Mouse (Mus musculus): Measurements from ENCODE around the gene Plscr5. TPM values are rescaled to one million over a fixed set of nuclear protein-coding genes. Genes with fewer than 3 reads are reported as not detected.

The Plscr5 gene
- total RNA-seq, 2 experiments from 2014 or later: not detected

DNA sequence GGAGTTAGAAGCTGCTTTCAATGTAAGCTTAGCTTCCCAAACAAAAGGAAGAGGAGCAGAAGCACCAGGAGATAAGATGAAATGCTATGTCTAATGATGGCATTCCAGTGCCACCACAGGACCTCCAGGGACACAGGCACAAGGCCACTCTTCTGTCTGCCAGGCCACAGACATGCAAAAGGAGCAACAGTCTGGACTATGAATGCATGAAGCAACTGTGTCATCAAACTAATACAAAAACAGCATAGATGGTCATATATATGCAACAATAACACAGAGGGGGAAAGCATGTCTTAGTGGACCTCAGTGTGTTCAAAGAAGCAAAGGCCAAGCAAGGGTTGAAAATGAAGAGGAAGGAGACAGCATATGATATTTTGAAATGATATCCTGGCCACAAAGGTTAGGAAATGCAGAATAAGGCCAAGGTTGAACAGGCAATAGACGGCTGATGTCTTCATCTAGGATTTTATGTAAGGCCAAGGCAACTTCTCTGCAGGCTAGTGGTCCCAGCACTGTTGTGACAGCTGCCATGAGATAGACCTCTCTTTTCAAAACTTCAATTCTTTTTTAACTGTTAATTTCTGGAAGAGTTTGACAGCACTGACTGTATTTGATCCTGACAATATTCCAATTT, 32.0 kb downstream of the Plscr5 start:
- intact Hi-C loops (cut with DNase I): loop anchor here (5.0 kb wide), 1 partner anchor 53 kb away; the partner anchor contains the start of gene Plscr2
- no peak for DNase-seq (ENCODE audit: low spot score)

DNA sequence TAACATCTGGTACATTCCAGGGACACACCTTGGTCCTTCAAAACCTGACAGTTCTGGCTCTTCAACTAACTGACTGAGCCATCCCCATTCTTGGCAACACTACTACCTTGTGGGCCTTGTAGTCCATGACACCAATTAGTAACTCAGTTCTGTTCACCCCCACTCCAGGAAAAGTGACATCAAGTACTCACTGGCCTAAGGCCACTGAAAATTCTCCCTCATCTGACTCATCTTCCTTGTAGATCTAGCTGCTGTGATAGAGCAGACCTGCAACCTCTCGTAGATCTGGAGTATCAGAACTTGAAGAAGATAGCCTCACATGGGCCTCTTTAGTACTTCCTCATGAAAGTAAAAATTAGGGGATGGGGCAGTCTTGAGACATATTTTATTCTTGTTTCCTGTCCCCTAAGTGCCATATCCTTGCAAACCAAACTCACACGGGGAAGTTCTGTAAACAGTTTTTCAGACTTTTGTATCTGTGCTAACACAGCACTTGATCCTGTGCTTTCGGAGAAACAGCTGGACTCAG, 33.5 kb downstream of the Plscr5 start:
- intact Hi-C loops (cut with DNase I): loop anchor here (2.0 kb wide), 1 partner anchor 25 kb away; no protein-coding TSS in a partner anchor
- DNase-seq (ENCODE audit: low spot score): no peak

DNA sequence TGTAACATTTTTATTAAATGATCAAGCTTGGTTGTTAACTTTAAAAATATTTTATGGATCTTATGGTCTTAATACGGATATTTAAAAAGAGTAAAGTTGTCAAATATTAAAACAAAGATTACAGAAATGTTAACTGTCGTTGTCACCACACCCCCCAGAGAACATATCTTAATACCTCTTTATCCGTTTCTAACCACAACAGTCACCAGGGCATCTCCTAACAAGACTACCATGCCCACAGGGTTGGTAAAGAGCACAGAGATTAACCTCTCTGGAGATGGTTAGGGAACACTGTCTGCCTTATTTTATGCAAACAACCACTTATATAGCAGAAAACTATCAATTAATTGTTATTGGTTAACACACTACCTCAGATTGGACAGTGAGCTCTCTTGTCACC, 34.1 kb downstream of the Plscr5 start:
- intact Hi-C loops (cut with DNase I): loop anchor here (2.0 kb wide), 1 partner anchor 24 kb away; no protein-coding TSS in a partner anchor
- no peak for DNase-seq (ENCODE audit: low spot score)

DNA sequence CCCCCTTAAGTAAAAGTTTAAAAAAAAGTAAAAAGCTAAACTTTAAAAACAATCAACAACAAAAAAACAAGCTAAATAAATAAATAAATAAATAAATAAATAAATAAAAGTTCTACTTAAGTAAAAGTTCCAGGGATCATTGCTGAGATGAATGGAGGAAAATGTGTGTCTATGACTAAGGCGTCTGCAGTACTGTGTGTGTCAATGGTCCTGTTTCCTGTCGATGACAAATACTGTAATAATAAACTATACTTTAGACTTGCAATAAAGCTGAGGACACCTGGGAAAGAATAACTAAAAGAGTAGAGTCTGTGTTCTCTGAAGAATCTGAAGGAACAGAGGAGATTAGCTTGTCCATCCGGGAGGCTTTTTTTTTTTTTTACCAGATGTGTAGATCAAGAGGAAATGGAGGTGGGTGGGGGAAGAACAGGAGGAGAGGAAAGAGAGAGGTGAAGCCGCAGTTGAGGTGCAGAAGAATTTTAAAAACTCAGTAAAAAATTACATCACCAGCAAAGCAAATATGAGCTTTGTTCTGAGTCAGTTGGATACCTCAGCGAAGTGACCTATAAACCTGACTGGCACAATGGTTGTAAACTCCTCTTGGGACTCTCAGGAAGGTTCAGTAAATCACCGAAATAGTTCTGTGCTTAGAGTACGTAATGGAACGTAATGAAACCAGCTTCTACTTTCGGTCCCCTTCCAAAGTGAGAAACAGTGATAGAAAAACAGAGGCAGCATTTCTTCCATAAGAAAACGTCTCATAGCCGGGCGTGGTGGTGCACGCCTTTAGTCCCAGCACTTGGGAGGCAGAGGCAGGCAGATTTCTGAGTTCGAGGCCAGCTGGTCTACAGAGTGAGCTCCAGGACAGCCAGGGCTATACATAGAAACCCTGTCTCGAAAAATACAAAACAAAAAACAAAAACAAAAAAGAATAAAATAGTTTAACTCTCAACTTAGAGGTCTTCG, 36.4 kb downstream of the Plscr5 start:
- no peak for DNase-seq (ENCODE audit: low spot score)
- intact Hi-C loops (cut with DNase I): no loop called here

DNA sequence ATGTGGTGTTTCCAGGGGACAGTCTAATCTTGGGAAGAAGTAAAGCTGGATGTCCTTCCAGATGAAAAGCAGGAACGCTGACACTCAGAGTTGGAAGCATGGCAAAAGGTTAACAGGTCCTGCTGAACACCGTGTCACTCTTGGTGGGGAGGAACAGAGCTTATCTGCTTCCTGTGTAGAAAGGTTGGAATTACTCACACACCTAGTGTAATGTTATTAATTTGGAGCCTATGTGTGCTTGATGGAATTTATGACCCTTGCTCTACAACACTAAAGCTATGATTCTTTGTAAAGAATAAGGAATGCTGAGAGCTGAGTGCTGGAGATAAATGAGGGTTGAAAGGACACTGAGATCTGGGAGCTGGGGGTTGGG, 37.1 kb downstream of the Plscr5 start:
- intact Hi-C loops (cut with DNase I): no loop called here
- no peak for DNase-seq (ENCODE audit: low spot score)

DNA sequence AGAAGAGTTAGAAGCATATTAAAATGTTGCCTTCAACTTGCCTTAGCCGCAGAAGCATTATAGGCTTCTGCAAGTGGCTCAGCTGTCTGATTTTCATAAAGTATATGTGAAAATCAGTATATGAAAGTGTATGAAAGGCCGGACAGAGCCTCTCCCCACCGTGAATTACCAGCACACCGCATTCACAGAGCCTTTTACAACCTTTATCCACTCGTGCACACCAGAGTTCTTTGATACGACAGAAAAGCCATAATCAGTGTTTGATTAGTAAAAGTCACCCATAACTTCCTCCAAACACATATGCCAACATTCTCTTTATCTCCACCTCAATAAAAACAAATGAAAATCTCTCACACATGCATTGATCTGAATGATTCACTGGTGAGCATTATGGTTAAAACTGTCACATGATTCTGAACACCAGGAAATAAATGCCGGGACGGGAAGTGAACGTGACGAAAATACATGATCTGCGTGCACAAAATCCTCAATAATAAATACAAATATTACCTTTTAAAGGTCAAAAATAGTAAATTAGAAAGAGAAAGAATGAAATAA, 42.2 kb downstream of the Plscr5 start:
- no peak for DNase-seq (ENCODE audit: low spot score)
- intact Hi-C loops (cut with DNase I): no loop called here

DNA sequence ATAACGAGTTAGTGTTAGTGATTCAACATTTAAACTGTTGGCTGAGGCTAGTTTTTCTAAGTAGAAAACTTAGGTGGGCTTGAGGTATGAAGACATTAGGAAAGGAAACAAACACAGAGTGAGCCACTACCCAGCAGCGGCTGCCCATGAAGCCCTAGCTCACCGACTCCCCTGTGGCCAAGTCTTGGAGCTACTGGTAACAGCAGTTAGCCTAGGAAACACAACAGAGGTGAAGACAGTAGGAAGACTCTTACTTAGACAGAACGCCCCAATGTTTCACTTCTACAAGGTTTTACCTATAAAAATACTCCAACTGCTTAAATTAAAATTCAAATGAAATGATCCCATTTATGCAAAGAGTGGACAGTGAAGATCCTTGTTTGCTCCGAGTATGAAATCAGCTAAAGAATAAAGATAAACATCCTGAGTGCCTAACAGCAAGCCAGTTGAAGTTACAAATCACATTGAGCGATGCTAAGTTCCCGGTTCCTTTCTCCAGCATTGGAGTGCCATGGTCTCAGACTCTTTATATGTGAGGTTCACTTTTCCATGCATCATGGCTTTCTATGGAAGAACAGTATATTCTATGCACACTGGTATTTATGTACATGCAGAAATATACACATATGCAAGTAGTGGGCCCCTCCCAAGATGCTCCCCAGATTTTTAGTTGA, 56.2 kb downstream of the Plscr5 start:
- intact Hi-C loops (cut with DNase I): no loop called here
- DNase-seq (ENCODE audit: low spot score): no peak

DNA sequence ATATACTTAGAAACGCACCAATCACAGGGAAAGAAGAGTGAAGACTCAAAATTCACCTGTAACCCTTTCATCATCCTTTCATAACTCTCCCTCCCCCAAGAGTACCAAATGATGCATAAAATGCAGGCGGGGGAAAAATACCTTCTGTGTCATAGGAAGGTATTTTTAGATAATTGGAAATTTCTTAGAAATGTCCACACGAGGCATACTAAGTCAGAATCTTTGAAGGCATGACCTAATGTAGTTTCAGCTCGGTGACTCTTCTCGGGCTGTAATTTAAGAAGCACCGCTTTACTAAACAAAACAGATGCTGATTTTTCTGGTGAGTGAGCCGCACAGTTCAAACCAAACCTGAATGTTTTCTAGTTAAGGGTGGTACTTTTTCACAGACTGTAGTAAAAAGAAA, 56.7 kb downstream of the Plscr5 start, which contains the start of gene Plscr1:
Gene Plscr1 (plus strand): TSS at position 304 of the 406 bp plus-strand sequence.
- intact Hi-C loops (cut with DNase I): no loop called here
- DNase-seq (ENCODE audit: low spot score): no peak

DNA sequence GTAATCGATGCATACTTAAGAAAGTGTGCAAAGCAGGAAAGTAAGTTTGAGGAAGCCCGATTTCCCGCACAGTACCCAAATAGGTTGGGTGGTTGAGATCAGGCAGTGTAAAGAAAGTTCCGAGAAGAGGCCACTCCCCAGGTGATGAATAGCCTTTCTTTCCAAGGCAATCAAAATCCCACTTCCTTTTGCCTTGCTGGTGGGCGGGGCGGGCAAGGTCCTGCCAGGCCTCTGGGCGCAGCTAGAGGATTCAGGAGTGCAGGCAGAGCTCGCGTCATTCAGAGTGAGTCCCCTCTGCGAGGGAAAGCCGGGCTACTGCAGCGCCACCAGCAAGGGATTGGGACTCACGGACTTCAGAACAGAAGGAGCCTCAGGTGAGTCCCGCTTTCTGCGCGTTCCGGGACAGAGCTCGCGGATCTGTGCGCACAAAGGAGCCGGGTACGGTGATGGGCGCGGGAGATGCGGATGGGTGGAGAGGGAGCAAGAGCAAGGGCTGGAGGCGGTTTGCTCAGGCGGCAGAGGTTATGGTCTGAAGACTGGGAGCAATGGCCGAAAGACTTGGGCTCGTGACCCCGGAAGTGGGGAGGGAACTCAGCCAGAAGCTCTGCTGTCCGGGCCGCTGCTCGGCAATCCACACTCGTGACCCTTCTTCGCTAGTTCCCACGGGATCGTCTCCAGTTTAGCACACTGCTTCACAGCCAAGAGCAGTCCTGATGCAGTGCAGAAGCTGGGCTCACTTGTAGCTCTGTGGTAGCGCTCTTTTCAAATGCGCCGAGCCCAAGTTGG, 57.4 kb downstream of the Plscr5 start:
- DNase-seq (ENCODE audit: low spot score): peak; percentile 73
- intact Hi-C loops (cut with DNase I): loop anchor here (2.0 to 5.0 kb wide), 4 partner anchors 15 to 207 kb away; partner anchors contain the start of gene Plscr4

DNA sequence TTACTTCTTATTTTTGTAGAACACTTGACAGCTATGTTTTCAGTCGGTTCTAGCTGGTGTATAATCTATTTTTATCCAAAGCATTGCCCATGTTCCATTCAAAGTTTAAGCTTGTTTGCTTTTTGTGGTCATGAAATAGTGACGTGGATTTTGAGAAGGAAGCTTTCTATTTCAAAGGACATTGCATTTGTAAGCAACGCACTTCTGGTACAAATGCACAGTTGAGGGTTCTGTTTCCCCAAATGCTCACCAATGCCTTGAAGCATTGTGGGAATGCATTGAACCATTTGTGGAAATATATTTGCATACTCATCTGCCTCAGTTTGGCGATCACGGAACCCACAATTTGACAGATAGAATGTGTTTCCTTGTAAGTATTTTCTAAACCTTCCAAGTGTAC, 60.0 kb downstream of the Plscr5 start:
- intact Hi-C loops (cut with DNase I): loop anchor here (5.0 kb wide), 2 partner anchors 35 to 205 kb away; partner anchors contain the start of gene Plscr4
- no peak for DNase-seq (ENCODE audit: low spot score)

DNA sequence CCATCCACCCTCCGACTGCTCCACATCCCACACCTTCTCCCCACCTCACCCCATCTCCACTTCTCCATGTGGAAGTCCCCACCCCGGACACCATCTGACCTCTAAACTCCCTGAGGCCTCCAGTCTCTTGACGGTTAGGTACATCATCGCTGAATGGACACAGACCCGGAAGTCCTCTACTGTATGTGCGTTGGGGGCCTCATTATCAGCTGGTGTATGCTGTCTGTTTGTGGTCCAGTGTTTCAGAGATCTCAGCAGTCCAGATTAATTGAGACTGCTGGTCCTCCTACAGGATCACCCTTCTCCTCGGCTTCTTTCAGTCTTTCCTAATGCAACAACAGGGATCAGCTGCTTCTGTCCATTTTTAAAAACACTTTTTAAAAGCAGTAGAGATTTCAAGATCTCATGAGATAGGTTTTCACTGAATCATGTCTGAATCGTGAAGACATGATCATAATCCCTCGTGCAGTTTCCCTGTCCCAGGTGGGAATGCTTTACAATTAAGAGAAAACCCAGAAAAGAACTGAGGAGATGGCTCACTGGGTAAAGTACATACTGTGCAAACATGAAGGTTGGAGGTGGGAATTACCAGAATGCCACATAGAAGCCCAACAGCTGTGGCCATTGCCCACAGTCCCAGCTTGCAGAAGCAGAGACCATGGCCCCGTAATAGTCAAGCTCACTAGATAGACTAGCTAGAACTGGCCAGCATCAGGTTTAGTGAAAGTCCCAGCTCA, 61.0 kb downstream of the Plscr5 start:
- DNase-seq (ENCODE audit: low spot score): no peak
- intact Hi-C loops (cut with DNase I): loop anchor here (5.0 kb wide), 2 partner anchors 36 to 204 kb away; partner anchors contain the start of gene Plscr4

Other genes with a start within 250 kb of the Plscr5 start
- 10 to 100 TPM in 1 of 2 experiments, 1 to 10 TPM in 1; 9.6 to 10.8 TPM for gene Plscr1, start 56.8 kb downstream of the Plscr5 start, total RNA-seq (2021)
- gene Plscr2, start 82.7 kb downstream of the Plscr5 start, total RNA-seq (2021): 10 to 100 TPM; 24.4 to 26.4 TPM
- gene 1700057G04Rik, start 116.4 kb downstream of the Plscr5 start, total RNA-seq (2021): not detected

All from heart, postnatal 25 days (tissue).